Mouse (Mus musculus) thymus, adult 2 months (tissue): ENCODE measurements around the gene Ppp4r1. TPM values are rescaled to one million over a fixed set of nuclear protein-coding genes. Genes with fewer than 3 reads are reported as not detected.

Source experiments
- DNase-seq: peaks from one replicate; pipeline ENCODE4 v3.0.0; 2021
- H3K27ac ChIP-seq: fragments of 200-500 bp; 2 replicates; pipeline ENCODE4 v1.5.1; 2012; ENCODE audit warnings: low read length, control low read depth; ENCODE audit not compliant: control insufficient read depth, insufficient read depth
- H3K27me3 ChIP-seq: fragments of 200-500 bp; 2 replicates; pipeline ENCODE4 v1.6.1; 2012; ENCODE audit warnings: mild to moderate bottlenecking, low read length, moderate library complexity, mixed read lengths; ENCODE audit not compliant: control insufficient read depth, insufficient read depth
- H3K36me3 ChIP-seq: fragments of 200-500 bp; 2 replicates; pipeline ENCODE4 v1.6.1; 2012; ENCODE audit warnings: mild to moderate bottlenecking, low read length, moderate library complexity; ENCODE audit not compliant: control insufficient read depth, insufficient read depth
- H3K4me1 ChIP-seq: fragments of 200-500 bp; replicated peaks from 2 replicates; pipeline ENCODE4 v1.6.1; 2012; ENCODE audit warnings: low read length; ENCODE audit not compliant: control insufficient read depth, insufficient read depth
- H3K4me3 ChIP-seq: fragments of 200-500 bp; 2 replicates; pipeline ENCODE4 v1.5.1; 2012; ENCODE audit warnings: mild to moderate bottlenecking, low read length, control low read depth, moderate library complexity; ENCODE audit not compliant: control insufficient read depth, insufficient read depth
- CTCF ChIP-seq: fragments of 200-500 bp; IDR thresholded peaks from 2 replicates; pipeline ENCODE4 v1.5.1; 2012; ENCODE audit warnings: mild to moderate bottlenecking, control low read depth, low read length, moderate library complexity, borderline replicate concordance; ENCODE audit not compliant: control insufficient read depth, poor library complexity, insufficient read depth; ENCODE audit errors: extremely low read depth
- POLR2A ChIP-seq: fragments of 200-500 bp; IDR thresholded peaks from 2 replicates; pipeline ENCODE4 v1.6.1; 2012; ENCODE audit warnings: mild to moderate bottlenecking, low read length, control low read depth, moderate library complexity; ENCODE audit not compliant: control insufficient read depth, poor library complexity, insufficient read depth; ENCODE audit errors: extremely low read depth
- WGBS: fragments of 180-500 bp; shearing (Covaris S2); methylation state at CpG from one replicate; pipeline ENCODE4 v1.1.7; 2018; 5-methylcytosine and 5-hydroxymethylcytosine counted together
- polyA plus RNA-seq: library from polyadenylated mRNA; depleted of rRNA; stranded (reverse); fragments of >200 nt; gene quantifications from 2 replicates; pipeline ENCODE4 v1.2.3, GENCODE M21; 2012; rRNA removed

Gene Ppp4r1
- polyA plus RNA-seq, 1 experiment, result 40.1 TPM

GRCm38 (mm10) chr17:65884691-65885397, 102.5 kb downstream of the Ppp4r1 start:
- Histone ChIP-seq H3K4me3 (peak overlapping the region; percentile 65), H3K27me3 (no peaks in the 10 kb centered on the region), H3K4me1 (peaks cover 14% of the 10 kb centered on the region), H3K27ac (peak overlapping the region; percentile 55), H3K36me3 (no peaks in the 10 kb centered on the region)
- TF ChIP-seq CTCF, result peak; percentile 45
- TF ChIP-seq POLR2A, result peak; percentile 78
- DNase-seq, result peak; percentile 100
- under 1% methylated on average over 67 of the region's 67 CpGs for WGBS

DNA sequence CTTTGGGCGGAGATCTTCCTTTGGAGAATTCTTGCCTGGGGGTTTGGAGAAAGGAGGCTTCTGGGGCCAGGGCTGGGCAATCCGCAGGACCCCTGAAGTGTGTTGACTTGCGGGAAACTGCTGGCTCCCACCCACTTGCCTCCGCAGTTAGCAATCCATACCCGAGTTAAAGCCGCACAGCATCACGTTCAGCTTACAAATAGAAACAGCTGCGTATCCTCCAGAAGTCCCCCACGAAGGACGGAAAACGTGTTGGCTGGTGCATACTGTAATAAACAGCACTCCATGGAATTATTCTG, 103.0 kb downstream of the Ppp4r1 start:
- Histone ChIP-seq H3K27ac (peak overlapping the region; percentile 55), H3K4me3 (peak overlapping the region; percentile 65), H3K4me1 (peaks cover 14% of the 10 kb centered on the region), H3K36me3 (no peaks in the 10 kb centered on the region), H3K27me3 (no peaks in the 10 kb centered on the region)
- 0% methylated on average over 11 of the region's 11 CpGs for WGBS
- no peak for DNase-seq
- TF ChIP-seq POLR2A (no peak), CTCF (no peak)

DNA sequence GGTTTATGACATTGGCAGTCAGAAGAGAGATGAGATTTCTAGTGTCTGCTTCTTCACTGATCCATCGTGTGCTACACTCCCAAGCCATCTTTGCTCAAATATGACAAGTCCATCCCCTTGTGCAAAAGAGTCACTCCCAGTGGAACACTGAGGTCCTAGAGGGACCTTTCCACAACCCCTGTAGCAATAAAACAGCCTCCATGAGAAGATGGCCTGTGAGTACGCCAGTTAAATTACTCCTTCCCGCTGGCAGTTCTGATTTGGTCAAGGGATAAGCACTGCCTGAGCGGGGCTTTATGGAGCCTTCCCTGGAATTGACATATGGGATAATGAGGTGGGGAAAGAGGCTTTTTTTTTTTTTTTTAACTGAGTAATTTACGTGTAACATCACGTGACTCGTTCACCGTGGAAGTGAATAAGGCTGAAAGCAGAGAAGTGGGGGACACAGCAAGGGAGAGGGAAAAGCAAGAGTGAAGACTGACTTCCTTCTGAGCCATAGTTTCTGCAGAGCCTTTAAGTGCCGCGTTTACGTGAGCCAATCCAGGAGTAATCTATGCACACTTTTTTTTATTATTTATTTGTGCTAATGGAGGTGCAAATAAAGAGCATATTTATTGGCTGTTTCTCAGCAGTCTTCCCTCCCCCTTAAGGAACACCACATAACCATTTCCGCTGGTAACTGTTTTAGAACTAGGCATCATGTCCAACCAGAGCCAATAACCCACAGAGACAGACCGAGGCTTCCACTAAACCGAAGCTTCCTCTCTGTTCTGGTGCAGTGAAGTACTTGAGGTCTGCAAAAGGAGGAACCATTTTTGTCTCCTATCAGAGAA, 103.5 kb downstream of the Ppp4r1 start, which contains the start of gene Ralbp1:
Ralbp1 (minus strand) TSS at position 102 of the 833 bp plus-strand sequence.
- H3K27ac ChIP-seq, result peak within 1 kb of the TSS; percentile 55
- peak within 1 kb of the TSS; percentile 65 for H3K4me3 ChIP-seq
- under 1% methylated on average over 14 of the region's 14 CpGs for WGBS
- peak; percentile 21 for DNase-seq
- no peaks in the 10 kb centered on the region for H3K36me3 ChIP-seq
- H3K27me3 ChIP-seq, result no peaks in the 10 kb centered on the region
- peaks cover 14% of the 10 kb centered on the region for H3K4me1 ChIP-seq
- no peak for TF ChIP-seq POLR2A
- no peak for TF ChIP-seq CTCF

DNA sequence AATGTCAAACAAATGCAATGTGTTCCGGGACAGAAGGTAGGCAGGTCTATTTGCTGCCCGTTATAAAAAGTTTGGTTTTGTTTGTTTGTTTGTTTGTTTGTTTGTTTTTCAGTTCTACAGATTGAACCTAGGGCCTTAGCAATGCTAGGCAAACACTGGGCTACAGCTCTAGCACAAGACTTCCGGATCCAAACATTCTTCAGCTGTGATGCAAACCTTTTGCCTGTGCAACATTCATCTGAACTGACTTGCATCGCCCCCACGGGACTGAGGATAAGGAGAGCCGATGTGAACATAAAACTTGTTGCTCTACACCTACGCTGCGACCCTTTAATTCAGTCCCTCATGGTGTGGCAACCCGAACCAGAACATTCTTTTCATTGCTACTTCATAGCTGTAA, 104.2 kb downstream of the Ppp4r1 start:
- Histone ChIP-seq H3K36me3 (no peaks in the 10 kb centered on the region), H3K27ac (no peak overlapping the region), H3K4me1 (peaks cover 14% of the 10 kb centered on the region), H3K4me3 (no peak overlapping the region), H3K27me3 (no peaks in the 10 kb centered on the region)
- 50% methylated on average over 9 of the region's 9 CpGs for WGBS
- TF ChIP-seq POLR2A, result no peak
- DNase-seq, result no peak

DNA sequence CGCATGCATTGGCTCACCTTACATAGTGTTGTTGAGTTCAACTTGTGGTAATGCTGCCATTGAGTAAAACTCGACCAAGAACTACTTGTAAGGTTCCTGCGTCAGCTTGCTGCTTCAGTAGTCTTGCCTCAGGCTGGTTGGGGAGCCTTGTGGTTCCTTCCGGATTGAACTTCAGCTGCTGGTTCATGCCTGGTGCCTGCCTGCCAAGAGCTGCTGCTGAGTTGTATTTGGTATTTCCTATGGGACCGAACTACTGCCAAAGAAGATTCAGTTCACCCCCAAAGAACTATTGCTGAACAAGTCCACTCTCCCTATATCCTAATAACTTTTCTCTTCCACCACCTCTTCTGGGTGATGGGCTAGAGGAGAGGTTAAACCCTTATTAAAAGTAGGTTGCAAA, 107.1 kb downstream of the Ppp4r1 start:
- Histone ChIP-seq H3K27ac (no peak overlapping the region), H3K36me3 (no peaks in the 10 kb centered on the region), H3K27me3 (no peaks in the 10 kb centered on the region), H3K4me3 (no peak overlapping the region), H3K4me1 (peaks cover 7% of the 10 kb centered on the region)
- no peak for DNase-seq
- TF ChIP-seq CTCF (no peak), POLR2A (no peak)
- WGBS, result 93% methylated on average over 5 of the region's 5 CpGs

Other genes with a start within 250 kb of the Ppp4r1 start
- 0.05 TPM in 1 of 2 replicates, not detected in the other for gene Tmem232, start 241.8 kb upstream of the Ppp4r1 start, polyA plus RNA-seq
- 32.9 and 58.0 TPM in 2 replicates for gene Vapa, start 169.0 kb upstream of the Ppp4r1 start, polyA plus RNA-seq
- not detected in 2 replicates for gene Txndc2, start 140.4 kb upstream of the Ppp4r1 start, polyA plus RNA-seq
- gene Rab31, start 9.8 kb upstream of the Ppp4r1 start, polyA plus RNA-seq, result 4.8 and 6.5 TPM in 2 replicates
- gene Ralbp1, start 103.2 kb downstream of the Ppp4r1 start, polyA plus RNA-seq, result 47.6 and 48.7 TPM in 2 replicates
- 33.9 and 35.2 TPM in 2 replicates for gene Twsg1, start 168.7 kb downstream of the Ppp4r1 start, polyA plus RNA-seq